Mouse (Mus musculus): ENCODE results near the gene Hnf4a.
A peak's percentile ranks its signal among the peaks of the same experiment; 100 is the strongest.
"Not testable (repeated sequence)": the region's sequence is repeated elsewhere in the genome, so short reads cannot be mapped to it uniquely, and the experiment has no call there.

The Hnf4a gene

DNA sequence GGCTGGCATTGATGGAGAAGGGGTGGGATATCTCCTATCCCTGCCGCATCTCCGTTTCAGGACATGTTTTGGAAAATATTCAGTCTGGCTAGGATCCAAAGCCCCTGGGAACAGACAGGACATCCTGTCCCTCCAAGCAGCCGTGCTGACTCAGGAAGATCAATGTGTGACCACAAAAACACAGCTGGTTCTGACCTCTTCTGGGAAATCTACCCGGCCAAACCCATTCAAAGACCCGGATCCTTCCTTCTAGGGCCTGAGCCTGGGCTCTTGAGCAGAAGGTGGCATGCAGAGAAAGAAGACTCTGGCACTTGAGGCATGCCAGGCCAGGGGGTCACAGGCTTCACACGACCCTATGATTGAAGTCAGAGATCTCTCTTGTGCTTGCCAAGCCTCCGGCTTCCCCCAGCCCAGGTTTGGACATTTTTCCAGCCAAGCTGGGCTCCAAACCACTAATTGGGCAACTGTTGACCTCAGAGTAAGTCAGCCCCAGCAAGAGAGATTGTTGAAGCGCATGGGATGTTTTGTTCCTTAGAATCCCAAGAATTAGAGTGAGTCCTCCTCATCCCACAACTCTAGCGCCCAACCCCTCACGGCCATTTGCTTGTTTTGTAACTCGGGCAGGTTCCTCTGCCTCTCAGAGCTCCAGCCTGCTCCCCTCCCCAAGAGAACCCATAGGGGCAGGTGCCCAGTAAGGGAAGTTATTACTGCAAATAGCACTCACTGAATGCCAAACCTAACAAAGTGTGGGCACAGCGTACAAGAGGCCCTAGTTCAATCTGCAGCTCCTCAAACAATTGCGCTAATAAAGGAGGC is 89.7 kb downstream of the Hnf4a start:
- no peak for DNase-seq

DNA sequence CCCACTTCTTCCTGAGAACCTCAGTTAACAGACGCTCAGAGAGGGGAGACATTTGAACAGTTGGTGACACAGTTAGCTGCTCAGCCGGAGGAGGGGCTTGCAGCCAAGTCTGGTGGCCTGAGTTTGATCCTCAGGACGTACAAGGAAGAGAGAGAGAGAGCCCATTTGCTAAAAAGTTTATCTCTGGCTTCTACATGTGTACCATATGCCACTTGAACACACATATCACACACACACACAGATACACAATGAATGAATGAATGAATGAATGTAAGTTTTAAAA is 90.2 kb downstream of the Hnf4a start:
- no peak for DNase-seq

DNA sequence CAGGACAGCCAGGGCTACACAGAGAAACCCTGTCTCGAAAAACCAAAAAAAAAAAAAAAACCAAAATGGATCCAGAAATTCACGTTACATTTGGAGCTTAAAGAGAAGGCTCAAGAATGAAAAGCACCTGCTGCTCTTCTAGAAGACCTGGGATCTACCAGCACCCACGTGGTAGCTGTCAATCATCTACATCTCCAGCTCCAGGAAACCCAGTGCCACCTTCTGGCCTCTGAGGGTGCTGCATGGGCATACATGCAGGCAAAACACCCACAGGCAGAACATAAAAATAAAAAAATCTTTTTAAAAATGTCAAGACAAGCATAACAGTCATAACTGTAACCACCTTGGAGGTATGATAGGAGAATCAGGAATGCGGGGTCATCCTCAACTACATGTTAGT is 91.1 kb downstream of the Hnf4a start:
- peak; percentile 68 for DNase-seq

DNA sequence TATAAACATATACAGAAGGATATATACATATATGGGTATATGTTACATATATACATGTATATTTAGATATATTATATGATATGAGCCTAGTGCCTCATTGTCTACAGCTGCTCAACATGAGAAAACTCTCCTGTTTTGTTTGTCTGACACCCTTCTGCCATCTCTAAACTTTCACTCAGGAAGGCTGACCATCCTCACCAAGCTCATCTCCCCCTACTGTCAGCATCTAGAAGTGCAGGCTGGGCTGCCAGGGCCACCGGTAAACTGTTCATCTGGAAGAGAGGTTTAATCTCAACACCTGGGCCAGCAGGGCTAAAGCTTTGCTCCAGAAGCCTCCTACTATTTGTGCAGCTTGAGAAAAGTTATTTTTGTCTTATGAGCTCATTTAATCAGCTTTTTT is 92.6 kb downstream of the Hnf4a start:
- peak; percentile 75 for DNase-seq

DNA sequence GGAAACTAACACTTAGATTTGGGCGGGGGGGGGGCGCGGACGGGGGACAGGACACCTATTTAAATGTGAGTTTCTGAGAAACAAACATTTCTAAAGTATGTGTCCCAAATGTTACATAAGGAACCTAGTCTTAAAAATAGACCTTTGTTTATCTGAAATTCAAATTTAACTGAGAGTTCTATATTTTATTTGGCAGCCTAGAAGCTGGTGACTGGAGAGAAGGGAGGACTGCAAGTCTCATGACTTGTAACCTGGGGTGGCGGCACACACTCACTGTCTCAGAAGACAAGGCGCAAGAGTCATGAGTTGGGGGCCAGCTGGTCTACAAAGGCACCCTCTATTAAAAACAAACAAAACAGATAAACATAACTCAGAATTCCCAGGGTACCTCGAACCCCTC is 94.5 kb downstream of the Hnf4a start:
- DNase-seq = no peak

DNA sequence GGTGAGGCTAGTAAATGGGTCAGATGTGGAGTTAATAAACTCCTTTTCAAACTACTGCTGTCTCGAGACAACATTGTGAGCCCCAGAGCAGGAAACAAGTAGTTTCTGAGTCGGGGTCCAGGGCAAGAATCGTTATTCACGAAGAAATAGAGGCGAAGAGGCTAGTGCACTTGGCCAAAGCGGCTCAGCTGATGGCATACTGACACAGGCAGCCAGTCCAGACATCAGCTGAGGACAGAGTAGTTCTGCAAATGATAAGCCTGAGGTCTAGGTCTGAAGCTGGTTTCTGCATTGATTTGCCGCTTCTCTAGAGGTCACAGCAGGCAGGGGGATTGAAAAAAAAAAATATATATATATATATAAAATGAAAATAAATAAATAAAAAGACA is 95.1 kb downstream of the Hnf4a start:
- DNase-seq = no peak

DNA sequence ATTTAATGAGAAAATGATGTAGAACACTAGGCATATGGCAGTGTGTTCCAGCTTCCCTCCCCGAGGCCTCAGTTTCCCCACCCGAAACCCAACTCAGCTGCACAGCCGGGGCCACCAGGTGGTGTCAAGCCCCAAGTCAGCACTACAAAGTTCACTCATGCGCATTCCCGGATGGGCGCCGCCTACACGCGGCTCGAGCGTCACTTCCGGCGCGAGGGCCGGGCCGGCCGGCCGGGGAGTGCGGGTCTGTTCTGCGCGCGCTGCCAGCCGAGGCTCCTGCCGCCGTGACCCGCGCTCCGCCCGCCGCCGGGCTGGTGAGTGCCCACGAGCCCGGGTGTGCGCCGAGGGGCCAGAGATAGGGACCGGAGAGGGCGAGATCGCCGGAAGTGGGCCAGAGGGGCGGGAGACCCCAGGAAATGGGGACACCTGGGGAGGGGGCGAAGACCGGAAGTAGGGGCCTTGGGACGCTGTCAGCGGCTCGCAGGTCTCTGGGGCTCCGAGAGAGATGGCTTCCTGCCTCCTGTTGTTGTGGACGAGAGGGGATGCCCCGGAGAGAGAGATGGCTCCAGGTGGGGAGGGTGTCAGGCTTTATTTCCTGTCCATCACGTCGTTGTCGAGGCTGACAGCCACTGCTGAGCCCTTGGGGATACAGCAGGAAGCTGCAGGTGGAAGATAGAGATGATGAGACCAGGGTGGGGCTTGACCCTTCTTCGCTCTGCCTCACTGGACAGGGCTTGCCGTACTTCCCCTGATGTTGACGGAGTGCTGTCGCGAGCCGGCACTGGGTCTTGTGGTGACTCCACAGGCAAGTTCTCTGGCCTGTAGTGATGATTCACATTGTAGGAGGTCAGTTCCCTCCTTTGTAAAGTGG is 95.7 kb downstream of the Hnf4a start, which contains the start of gene Ttpal:
Gene Ttpal (plus strand): TSS at position 214 of the 871 bp plus-strand sequence.
- peak; percentile 90 for DNase-seq

DNA sequence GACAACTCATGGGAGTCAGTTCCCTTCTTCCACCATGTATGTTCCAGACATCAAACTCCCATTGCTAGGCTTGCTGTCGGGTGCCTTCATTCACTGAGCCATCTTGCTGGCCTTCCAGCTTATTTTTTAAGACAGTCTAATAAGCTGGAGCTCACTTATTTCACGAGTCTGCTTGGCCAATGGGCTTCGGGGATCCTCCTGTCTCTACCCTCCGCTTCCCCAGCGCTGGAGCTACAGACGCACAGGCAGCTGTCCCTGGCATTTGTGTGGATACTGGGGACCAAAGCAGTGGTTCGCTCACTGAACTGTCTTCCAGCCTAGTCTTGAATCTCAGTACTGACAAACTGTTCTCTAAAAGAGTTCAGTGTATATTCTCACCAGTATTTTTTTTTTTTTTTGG is 99.6 kb downstream of the Hnf4a start:
- DNase-seq = no peak

DNA sequence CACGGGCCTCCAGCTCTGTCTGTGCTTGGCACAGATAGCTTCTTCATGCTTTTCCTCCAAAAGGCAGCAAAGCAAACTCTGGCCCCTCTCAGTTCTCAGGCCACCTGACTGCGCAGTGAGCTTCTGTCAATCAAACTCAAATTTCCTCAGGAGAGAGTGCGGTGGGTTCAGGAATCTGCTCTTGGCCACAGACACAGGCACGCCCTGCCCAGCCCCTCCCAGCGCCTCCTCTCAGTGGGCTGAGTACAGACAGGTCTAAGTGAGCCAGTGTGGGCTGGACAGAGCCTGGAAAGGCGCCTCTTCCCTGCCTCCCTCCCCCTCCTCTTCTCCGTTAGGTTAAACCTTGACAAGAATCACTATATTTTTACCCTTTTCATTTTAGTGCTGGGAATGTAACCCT is 101.4 kb downstream of the Hnf4a start:
- no peak for DNase-seq

DNA sequence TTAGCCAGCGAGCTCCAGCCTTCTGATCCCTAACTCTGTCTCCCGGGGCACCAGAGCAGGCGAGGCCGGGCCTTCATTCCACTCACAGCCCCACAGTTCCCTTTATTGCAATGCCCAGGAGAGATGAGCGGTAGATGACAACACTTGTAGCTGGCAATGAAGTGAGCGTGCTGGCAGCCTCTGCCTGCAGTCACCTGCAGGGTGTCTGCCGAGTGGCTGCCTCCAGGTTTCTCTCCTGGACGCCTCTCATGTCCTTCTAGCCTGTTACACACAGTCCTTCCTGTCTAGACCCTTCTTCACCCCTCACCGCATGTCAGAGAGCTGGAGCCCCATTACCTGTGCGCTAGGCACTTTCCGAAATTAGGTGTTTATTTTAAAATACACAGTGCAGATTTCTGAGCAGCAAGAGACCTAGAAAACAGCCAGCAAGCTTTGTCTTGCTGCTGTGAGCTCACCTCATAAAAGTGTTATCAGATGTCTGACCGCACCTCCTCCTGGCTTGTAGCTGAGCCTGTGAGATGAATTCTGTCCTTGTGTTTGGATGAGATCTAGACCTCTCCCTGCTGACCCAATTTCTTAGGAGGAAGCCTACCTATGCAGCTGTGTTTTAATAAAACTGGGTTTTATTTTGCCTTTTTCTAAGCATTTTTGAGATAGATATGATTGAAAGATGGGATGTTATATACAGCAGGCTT is 102.8 kb downstream of the Hnf4a start:
- no peak for DNase-seq

DNA sequence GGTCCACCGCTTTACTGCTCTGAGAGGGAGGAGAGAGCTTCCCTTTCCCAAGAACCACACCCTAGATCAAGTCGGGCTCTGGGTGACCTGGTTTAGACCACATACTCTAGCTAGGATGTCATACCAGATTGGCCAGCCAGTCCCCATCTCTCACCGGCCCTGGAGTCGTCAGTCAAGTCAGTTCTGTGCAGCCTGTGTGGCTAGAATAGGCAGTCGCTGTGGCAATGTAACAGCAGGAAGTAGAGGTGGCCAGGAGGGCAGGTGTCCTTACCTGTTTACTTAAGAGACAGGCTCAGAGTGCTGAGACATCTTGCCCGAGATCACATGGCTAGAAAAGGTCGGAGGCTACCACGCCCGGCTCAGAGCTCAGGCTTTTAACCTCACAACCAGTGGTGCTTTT is 104.6 kb downstream of the Hnf4a start:
- no peak for DNase-seq

DNA sequence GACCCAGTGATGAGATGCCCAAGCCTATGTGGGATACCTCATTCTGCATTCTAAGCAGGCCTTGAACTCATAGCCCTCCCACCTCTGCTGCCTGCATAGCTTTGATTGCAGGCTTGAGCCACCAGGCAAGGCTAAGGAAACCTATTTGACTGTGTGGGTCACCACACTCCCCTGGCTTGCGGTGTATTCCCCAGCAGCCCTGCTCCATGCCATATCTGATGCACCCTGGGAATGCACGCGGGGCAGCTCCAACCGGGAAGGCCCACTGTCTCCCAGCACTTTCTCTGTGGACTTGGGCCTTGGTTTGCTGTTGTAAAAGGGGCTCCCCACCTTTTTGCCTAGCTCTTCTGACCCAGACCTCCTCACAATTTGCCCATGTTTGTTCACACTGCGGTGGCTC is 106.6 kb downstream of the Hnf4a start:
- DNase-seq = no peak

DNA sequence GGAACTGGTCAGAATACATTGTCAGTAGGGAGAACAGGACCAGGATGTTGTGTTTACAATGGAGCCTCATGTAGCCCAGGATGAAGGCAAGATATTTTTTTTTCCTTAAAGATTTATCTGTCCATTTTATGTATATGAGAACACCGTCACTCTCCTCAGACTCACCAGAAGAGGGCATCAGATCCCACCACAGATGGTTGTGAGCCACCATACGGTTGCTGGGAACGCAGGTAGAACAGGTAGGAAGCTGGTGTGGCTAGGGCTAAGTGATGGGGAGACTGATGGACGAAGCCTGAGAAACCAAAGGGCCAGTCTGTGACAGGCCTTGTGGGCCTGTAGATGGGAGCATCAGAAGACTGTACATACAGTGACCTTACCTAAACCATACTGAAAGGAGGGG is 107.4 kb downstream of the Hnf4a start:
- no peak for DNase-seq

DNA sequence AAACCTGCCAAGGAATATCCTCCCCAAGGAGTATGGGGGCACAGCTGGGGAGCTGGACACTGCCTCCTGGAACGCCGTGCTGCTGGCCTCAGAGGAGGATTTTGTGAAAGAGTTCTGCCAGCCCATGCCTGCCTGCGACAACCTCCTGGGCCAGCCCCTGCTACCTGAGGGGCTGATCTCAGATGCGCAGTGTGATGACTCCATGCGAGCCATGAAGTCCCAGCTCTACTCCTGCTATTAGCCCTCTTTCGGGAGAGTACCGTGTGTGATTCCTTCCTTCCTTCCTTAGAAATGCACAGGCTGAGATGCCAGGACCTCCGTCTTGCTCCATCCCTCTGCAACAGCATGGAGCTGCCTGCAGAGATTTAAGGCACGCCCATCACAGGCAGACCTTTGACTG is 108.8 kb downstream of the Hnf4a start:
- no peak for DNase-seq

DNA sequence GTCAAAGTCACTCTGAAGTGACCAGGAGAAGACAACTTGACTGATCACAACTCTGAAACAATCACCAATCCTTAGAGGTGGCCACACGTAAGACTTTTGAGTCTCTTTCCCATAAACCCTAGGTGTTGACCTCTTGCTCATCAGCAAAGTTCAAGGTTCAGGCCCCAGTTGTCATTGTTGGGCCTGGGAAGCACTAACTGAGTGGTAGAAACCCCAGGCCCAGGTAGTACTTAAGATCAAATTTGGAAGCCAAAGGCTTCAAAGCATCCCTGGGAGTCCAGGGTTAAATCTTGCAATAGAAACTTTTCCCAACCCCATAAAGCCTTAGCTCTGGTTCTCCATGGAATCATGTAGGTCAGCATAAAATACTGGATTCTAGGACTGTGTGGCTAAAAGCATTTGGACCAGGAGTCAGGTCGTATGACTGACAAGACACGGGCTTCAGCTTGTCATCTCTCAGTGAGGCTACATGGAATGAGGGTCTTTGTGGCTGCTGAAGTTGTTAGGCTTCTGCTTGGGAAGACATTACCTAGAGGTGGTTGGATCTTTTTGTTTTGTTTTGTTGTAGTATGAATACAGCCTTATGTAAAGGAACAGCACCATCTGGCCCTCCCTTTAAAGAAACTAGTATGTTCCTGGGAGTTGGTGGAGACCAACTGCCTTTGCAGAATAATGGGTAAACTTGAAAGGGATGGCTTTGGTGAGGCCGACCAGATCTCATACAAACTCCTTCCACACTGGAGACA is 109.5 kb downstream of the Hnf4a start:
- DNase-seq = no peak

DNA sequence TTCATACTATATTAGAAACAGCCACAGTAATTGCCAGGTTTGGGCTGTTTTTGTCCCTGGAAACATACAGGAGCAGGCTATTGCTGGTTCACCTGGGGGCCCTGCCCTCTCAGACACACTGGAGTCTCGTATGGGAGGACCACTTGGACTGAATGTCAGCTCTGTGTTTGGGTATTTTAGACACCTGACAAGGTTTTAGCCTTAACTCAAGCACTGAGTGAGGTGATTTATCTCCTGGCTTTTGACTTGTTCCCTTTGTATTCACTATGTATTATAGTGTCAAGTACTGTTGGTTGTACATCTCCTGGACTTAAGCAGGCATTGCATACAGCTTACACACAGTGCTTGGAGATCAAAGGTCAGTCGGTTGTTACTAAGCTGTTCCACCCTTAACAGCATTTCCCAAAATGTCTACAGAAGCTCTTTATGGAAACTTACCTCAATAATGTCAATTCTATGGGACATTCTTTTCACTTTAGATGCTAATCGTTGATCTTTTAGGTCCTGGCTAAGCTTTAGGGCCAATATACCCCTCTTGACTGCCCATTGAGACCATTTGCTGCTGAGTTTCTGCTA is 110.1 kb downstream of the Hnf4a start:
- DNase-seq = no peak

DNA sequence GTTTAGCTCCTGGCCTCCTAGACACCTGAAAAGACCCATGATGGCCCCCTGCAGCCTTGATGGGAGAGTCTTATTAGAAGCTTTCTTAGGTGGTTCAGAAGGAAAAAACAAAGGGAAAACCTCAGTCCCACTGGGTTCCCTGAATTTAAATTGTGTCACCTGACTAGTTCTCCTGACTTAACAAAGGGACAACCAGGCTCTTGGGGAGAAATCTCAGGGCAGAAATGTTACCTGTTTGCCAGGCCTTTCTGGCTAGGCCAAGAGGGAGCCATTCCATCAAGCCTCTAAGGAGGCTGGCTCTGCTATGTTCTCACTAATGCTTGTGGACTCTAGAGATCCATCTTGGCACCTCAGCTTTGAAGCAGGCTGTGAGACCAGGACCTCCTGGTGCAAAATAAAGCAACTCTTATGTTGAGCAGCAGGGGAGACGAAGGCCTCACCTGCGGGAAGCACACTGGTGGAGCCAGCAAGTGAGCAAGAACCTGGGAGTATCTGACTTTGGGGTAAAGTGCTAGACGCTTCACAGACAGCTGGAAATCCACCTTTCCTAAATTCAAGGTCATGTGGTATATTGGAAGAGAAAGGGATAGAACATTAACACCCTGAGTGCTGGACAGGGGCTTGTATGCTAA is 110.7 kb downstream of the Hnf4a start:
- DNase-seq = no peak

DNA sequence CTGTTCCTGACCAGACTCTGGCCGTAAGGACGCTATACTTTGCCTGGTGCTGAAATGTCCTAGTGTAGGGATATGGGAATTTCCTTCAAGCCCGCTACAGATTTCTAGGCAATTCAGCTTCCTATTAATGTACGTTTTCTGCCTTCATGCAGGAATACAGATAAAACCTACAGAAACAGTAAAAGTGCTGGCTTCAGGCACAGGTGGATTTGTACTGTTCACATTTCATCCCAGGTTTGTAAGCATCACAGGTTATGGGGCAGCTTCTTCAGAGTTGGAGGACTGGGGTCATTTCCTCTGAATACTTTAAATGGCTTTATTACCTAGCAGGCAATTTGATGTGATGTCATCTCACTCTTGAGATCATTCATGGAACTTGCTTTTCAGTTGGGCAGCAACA is 111.3 kb downstream of the Hnf4a start:
- DNase-seq = no peak

DNA sequence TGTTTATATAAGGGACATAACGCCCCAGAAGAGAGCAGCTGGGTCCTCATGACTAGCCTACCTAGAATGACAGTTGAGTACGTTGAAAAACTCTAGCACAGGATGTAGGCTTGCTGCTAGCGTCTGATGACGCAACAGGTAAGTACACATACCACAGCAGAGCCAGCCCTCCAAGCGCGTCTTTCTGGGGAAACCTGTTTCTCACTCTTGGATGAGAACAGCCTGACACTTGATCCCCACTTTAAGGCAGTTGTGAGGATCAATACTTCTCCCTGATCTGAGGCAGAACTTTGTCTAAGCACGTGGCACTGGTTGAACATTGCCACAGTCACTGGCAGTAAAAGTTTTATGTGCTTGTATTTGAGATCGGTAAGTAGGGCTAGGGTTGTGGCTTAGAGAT is 113.8 kb downstream of the Hnf4a start:
- DNase-seq = no peak

DNA sequence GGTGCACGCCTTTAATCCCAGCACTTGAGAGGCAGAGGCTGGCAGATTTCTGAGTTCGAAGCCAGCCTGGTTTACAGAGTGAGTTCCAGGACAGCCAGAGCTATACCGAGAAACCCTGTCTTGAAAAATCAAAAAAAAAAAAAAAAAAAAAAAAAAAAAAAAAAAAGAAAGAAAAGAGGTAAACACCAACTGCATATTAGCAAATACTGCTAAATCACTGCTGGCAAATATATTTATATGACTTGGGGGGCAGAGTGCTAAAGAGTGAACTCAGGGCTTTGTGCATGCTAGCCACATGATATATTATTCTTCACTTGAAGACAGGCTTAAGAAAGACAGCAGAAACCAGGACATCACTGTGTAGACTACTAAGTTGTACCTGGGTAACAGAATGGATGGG is 114.8 kb downstream of the Hnf4a start:
- DNase-seq = not testable (repeated sequence)
